Mouse (Mus musculus): Measurements from ENCODE around the gene Atl3. TPM values are rescaled to one million over a fixed set of nuclear protein-coding genes. Genes with fewer than 3 reads are reported as not detected.
A peak's percentile ranks its signal among the peaks of the same experiment; 100 is the strongest.

The Atl3 gene
- polyA plus RNA-seq, 1 experiment: 16.0 TPM

- Histone ChIP-seq H3K79me3 (ENCODE audit: low read depth) (peaks cover 28% of the 10 kb centered on the region), H3K36me3 (ENCODE audit: control insufficient read depth, insufficient read depth) (peaks cover 15% of the 10 kb centered on the region), H3K4me3 (ENCODE audit: insufficient read depth, poor library complexity, severe bottlenecking) (no peak overlapping the region), H3ac (ENCODE audit: control insufficient read depth, insufficient read length, low read depth) (no peak overlapping the region), H3K79me2 (ENCODE audit: control insufficient read depth, insufficient read depth) (peaks cover 81% of the 10 kb centered on the region), H3K27me3 (ENCODE audit: control insufficient read depth, insufficient read depth, insufficient read length) (no peaks in the 10 kb centered on the region)
- TF ChIP-seq MYOG (IDR thresholded peaks at IDR 0.05; ENCODE audit: control insufficient read depth, extremely low read depth, insufficient read length) (no peak), CEBPB (IDR thresholded peaks at IDR 0.05; ENCODE audit: low read depth) (no peak), CTCF (IDR thresholded peaks at IDR 0.05; ENCODE audit: control insufficient read depth, insufficient read depth, insufficient read length) (no peak), MYOD1 (IDR thresholded peaks at IDR 0.05; ENCODE audit: control insufficient read depth, insufficient read length, low read depth) (no peak), FOSL1 (IDR thresholded peaks at IDR 0.05; ENCODE audit: insufficient read depth, low read length, poor library complexity, severe bottlenecking) (no peak), MAX (IDR thresholded peaks at IDR 0.05) (no peak), USF1 (IDR thresholded peaks at IDR 0.05; ENCODE audit: low read depth) (no peak)
These were observed 34.5 kb upstream of the Atl3 start for GRCm38 (mm10) chr19:7459370-7459769.

- TF ChIP-seq MYOD1 (IDR thresholded peaks at IDR 0.05; ENCODE audit: control insufficient read depth, insufficient read length, low read depth) (no peak), FOSL1 (IDR thresholded peaks at IDR 0.05; ENCODE audit: insufficient read depth, low read length, poor library complexity, severe bottlenecking) (no peak), CEBPB (IDR thresholded peaks at IDR 0.05; ENCODE audit: low read depth) (no peak), MYOG (IDR thresholded peaks at IDR 0.05; ENCODE audit: control insufficient read depth, extremely low read depth, insufficient read length) (no peak), CTCF (IDR thresholded peaks at IDR 0.05; ENCODE audit: control insufficient read depth, insufficient read depth, insufficient read length) (no peak), MAX (IDR thresholded peaks at IDR 0.05) (no peak), USF1 (IDR thresholded peaks at IDR 0.05; ENCODE audit: low read depth) (no peak)
- Histone ChIP-seq H3K36me3 (ENCODE audit: control insufficient read depth, insufficient read depth) (peaks cover 14% of the 10 kb centered on the region), H3ac (ENCODE audit: control insufficient read depth, insufficient read length, low read depth) (no peak overlapping the region), H3K79me2 (ENCODE audit: control insufficient read depth, insufficient read depth) (peaks cover 71% of the 10 kb centered on the region), H3K79me3 (ENCODE audit: low read depth) (peaks cover 23% of the 10 kb centered on the region), H3K4me3 (ENCODE audit: insufficient read depth, poor library complexity, severe bottlenecking) (no peak overlapping the region), H3K27me3 (ENCODE audit: control insufficient read depth, insufficient read depth, insufficient read length) (no peaks in the 10 kb centered on the region)
These were observed 25.9 kb upstream of the Atl3 start for GRCm38 (mm10) chr19:7467915-7468314.

GRCm38 (mm10) chr19:7470643-7471042, 23.2 kb upstream of the Atl3 start:
- no peak overlapping the region for H3K4me3 ChIP-seq (ENCODE audit: insufficient read depth, poor library complexity, severe bottlenecking)
- peaks cover 28% of the 10 kb centered on the region for H3K36me3 ChIP-seq (ENCODE audit: control insufficient read depth, insufficient read depth)
- no peak for TF ChIP-seq CTCF (IDR thresholded peaks at IDR 0.05; ENCODE audit: control insufficient read depth, insufficient read depth, insufficient read length)
- no peak for TF ChIP-seq FOSL1 (IDR thresholded peaks at IDR 0.05; ENCODE audit: insufficient read depth, low read length, poor library complexity, severe bottlenecking)
- TF ChIP-seq USF1 (IDR thresholded peaks at IDR 0.05; ENCODE audit: low read depth): no peak
- TF ChIP-seq CEBPB (IDR thresholded peaks at IDR 0.05; ENCODE audit: low read depth): no peak
- TF ChIP-seq MYOG (IDR thresholded peaks at IDR 0.05; ENCODE audit: control insufficient read depth, extremely low read depth, insufficient read length): no peak
- TF ChIP-seq MAX (IDR thresholded peaks at IDR 0.05): no peak
- no peak for TF ChIP-seq MYOD1 (IDR thresholded peaks at IDR 0.05; ENCODE audit: control insufficient read depth, insufficient read length, low read depth)
- H3K79me2 ChIP-seq (ENCODE audit: control insufficient read depth, insufficient read depth): peaks cover 86% of the 10 kb centered on the region
- H3K79me3 ChIP-seq (ENCODE audit: low read depth): peaks cover 34% of the 10 kb centered on the region
- H3K27me3 ChIP-seq (ENCODE audit: control insufficient read depth, insufficient read depth, insufficient read length): no peaks in the 10 kb centered on the region
- no peak overlapping the region for H3ac ChIP-seq (ENCODE audit: control insufficient read depth, insufficient read length, low read depth)

GRCm38 (mm10) chr19:7479751-7480248, 14.0 kb upstream of the Atl3 start:
- no peaks in the 10 kb centered on the region for H3K27me3 ChIP-seq (ENCODE audit: control insufficient read depth, insufficient read depth, insufficient read length)
- no peak overlapping the region for H3K4me3 ChIP-seq (ENCODE audit: insufficient read depth, poor library complexity, severe bottlenecking)
- no peak overlapping the region for H3ac ChIP-seq (ENCODE audit: control insufficient read depth, insufficient read length, low read depth)
- H3K79me2 ChIP-seq (ENCODE audit: control insufficient read depth, insufficient read depth): peaks cover 80% of the 10 kb centered on the region
- peaks cover 64% of the 10 kb centered on the region for H3K79me3 ChIP-seq (ENCODE audit: low read depth)
- H3K36me3 ChIP-seq (ENCODE audit: control insufficient read depth, insufficient read depth): peaks cover 4% of the 10 kb centered on the region
- TF ChIP-seq CTCF (IDR thresholded peaks at IDR 0.05; ENCODE audit: control insufficient read depth, insufficient read depth, insufficient read length) (no peak), MYOD1 (IDR thresholded peaks at IDR 0.05; ENCODE audit: control insufficient read depth, insufficient read length, low read depth) (no peak), FOSL1 (IDR thresholded peaks at IDR 0.05; ENCODE audit: insufficient read depth, low read length, poor library complexity, severe bottlenecking) (no peak), USF1 (IDR thresholded peaks at IDR 0.05; ENCODE audit: low read depth) (no peak), MAX (IDR thresholded peaks at IDR 0.05) (no peak), CEBPB (IDR thresholded peaks at IDR 0.05; ENCODE audit: low read depth) (no peak), MYOG (IDR thresholded peaks at IDR 0.05; ENCODE audit: control insufficient read depth, extremely low read depth, insufficient read length) (no peak)

GRCm38 (mm10) chr19:7481541-7482265, 12.1 kb upstream of the Atl3 start:
- Histone ChIP-seq H3K27me3 (ENCODE audit: control insufficient read depth, insufficient read depth, insufficient read length) (no peaks in the 10 kb centered on the region), H3K4me3 (ENCODE audit: insufficient read depth, poor library complexity, severe bottlenecking) (peak overlapping the region; percentile 92), H3K36me3 (ENCODE audit: control insufficient read depth, insufficient read depth) (peaks cover 4% of the 10 kb centered on the region), H3K79me3 (ENCODE audit: low read depth) (peaks cover 51% of the 10 kb centered on the region), H3K79me2 (ENCODE audit: control insufficient read depth, insufficient read depth) (peaks cover 61% of the 10 kb centered on the region), H3ac (ENCODE audit: control insufficient read depth, insufficient read length, low read depth) (peak overlapping the region; percentile 34)
- TF ChIP-seq CTCF (IDR thresholded peaks at IDR 0.05; ENCODE audit: control insufficient read depth, insufficient read depth, insufficient read length): no peak
- no peak for TF ChIP-seq MAX (IDR thresholded peaks at IDR 0.05)

Measured in C2C12 (cell line).